Mouse (Mus musculus) G1E (cell line): ENCODE measurements at regions not wholly inside any gene's neighbourhood (a gene's known extent, or its start where the extent isn't known, plus 50 kb on each side); places are given as distances from the start of the nearest gene placed in this dataset.

ENCODE experiments used
- CTCF ChIP-seq: IDR thresholded peaks from 2 replicates; pipeline ENCODE4 v1.5.1; 2012; ENCODE audit warnings: low read depth, low read length, inconsistent platforms, mixed read lengths
- GATA1 ChIP-seq: IDR thresholded peaks from 2 replicates; pipeline ENCODE4 v1.6.1; 2012; ENCODE audit warnings: borderline replicate concordance, low read length, inconsistent platforms, mixed read lengths

DNA sequence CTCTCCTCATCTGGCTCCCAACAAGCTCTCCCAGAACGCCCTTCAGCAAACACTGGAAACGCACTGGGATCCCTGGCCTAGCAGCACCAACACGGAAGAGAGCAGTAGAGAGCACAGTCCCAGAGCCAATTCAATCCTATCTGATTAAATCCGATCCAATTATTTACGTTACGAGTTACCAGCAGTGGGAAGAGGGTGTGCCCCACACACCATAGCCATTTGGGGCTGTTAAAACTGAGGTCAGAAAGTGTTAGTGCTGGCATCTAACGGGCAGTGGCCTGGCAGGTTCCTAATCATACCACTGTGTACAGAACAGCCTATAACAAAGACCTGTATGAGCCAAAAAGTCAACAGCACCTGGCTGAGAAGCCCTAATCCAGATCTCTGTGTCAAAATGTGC lies 60.1 kb upstream of the Nfe2l3 start:
- TF ChIP-seq CTCF = no peak
- TF ChIP-seq GATA1 = no peak
